Mouse (Mus musculus): Measurements from ENCODE around the gene Cfap100.

GRCm38 (mm10) chr6:90431487-90431886 is 2.9 kb upstream of the Cfap100 start:
- TF ChIP-seq POLR2A (IDR thresholded peaks at IDR 0.05; ENCODE audit: extremely low read depth, insufficient read depth, low read length), result no peak
- no peak for TF ChIP-seq CTCF (IDR thresholded peaks at IDR 0.05; ENCODE audit: low read depth, low read length)
